Mouse (Mus musculus) G1E (cell line): ENCODE measurements at regions not wholly inside any gene's neighbourhood (a gene's known extent, or its start where the extent isn't known, plus 50 kb on each side); places are given as distances from the start of the nearest gene placed in this dataset.

Experiments
- CTCF ChIP-seq: IDR thresholded peaks from 2 replicates; pipeline ENCODE4 v1.5.1; 2012; ENCODE audit warnings: low read depth, low read length, inconsistent platforms, mixed read lengths
- GATA1 ChIP-seq: IDR thresholded peaks from 2 replicates; pipeline ENCODE4 v1.6.1; 2012; ENCODE audit warnings: borderline replicate concordance, low read length, inconsistent platforms, mixed read lengths
- POLR2AphosphoS5 ChIP-seq: IDR thresholded peaks from 2 replicates; pipeline ENCODE4 v1.6.1; 2012; ENCODE audit warnings: low read depth, low read length, inconsistent platforms; ENCODE audit not compliant: insufficient replicate concordance
- TAL1 ChIP-seq: conservative IDR thresholded peaks from 2 replicates; pipeline ENCODE4 v1.6.1; 2012; ENCODE audit warnings: low read depth, low read length, inconsistent platforms, mixed read lengths

DNA sequence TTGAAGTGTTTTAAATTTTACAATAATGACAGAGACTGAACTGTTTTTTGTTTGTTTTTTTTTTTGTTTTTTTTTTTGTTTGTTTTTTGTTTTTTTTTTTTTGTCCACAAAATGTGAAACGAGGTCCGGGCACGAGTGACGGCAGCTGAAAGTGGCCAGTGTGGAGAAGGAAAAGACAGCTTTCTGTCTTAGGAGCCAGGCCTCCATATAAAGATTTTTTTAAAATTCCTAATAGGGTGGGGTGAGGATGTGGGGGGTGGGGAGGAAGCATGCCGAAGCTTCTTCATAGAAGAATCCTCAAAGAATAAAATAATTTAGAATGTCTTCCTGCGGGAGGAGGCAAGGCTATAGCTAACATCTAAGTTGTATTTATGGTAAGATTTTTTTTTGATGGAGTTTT lies 276.2 kb downstream of the Ptprc start:
- TF ChIP-seq CTCF, result no peak
- no peak for TF ChIP-seq GATA1
- no peak for TF ChIP-seq TAL1
- TF ChIP-seq POLR2AphosphoS5, result no peak
